Mouse (Mus musculus) liver, embryonic 11.5 days (tissue): ENCODE data around the gene Lcn6. TPM values are rescaled to one million over a fixed set of nuclear protein-coding genes. Genes with fewer than 3 reads are reported as not detected.

ENCODE experiments used
- ATAC-seq: fragments of 200-750 bp; cut with Nextera tagmentation; replicated peaks from 2 replicates; pipeline ENCODE4 v1.8.0; 2017; ENCODE audit warnings: moderate number of reproducible peaks, mild to moderate bottlenecking, moderate TSS enrichment, moderate library complexity; ENCODE audit not compliant: low FRiP score
- DNase-seq: peaks from one replicate; pipeline ENCODE4 v3.0.0-alpha.2; 2017; ENCODE audit warnings: low spot score
- H3K27ac ChIP-seq: fragments of 300-500 bp; sonication (generic); 2 replicates; pipeline ENCODE4 v1.5.1; 2014; ENCODE audit warnings: mild to moderate bottlenecking, low read depth, low read length, control low read depth
- H3K27me3 ChIP-seq: fragments of 300-500 bp; sonication (generic); replicated peaks from 2 replicates; pipeline ENCODE4 v1.6.1; 2014; ENCODE audit warnings: low read length, mixed read lengths; ENCODE audit not compliant: control insufficient read depth, insufficient read depth
- H3K36me3 ChIP-seq: fragments of 300-500 bp; sonication (generic); 2 replicates; pipeline ENCODE4 v1.6.1; 2014; ENCODE audit warnings: mild to moderate bottlenecking, low read length, moderate library complexity, mixed read lengths; ENCODE audit not compliant: control insufficient read depth, insufficient read depth
- H3K4me1 ChIP-seq: fragments of 300-500 bp; sonication (generic); replicated peaks from 2 replicates; pipeline ENCODE4 v1.6.1; 2014; ENCODE audit warnings: low read length, mixed read lengths; ENCODE audit not compliant: control insufficient read depth, insufficient read depth
- H3K4me2 ChIP-seq: fragments of 300-500 bp; sonication (generic); 2 replicates; pipeline ENCODE4 v1.6.1; 2014; ENCODE audit warnings: mild to moderate bottlenecking, control low read depth, moderate library complexity
- H3K4me3 ChIP-seq: fragments of 300-500 bp; sonication (generic); 2 replicates; pipeline ENCODE4 v1.5.1; 2014; ENCODE audit warnings: low read depth, low read length, control low read depth
- H3K9ac ChIP-seq: fragments of 300-500 bp; sonication (generic); 2 replicates; pipeline ENCODE4 v1.6.1; 2014; ENCODE audit warnings: low read depth, low read length, control low read depth
- H3K9me3 ChIP-seq: fragments of 300-500 bp; sonication (generic); 2 replicates; pipeline ENCODE4 v1.6.1; 2016; ENCODE audit warnings: low read length, inconsistent platforms, mixed read lengths; ENCODE audit not compliant: control insufficient read depth
- WGBS: fragments of 180-500 bp; shearing (Covaris S2); extraction: QIAGEN DNeasy Blood & Tissue Kit; methylation state at CpG from one replicate; pipeline ENCODE4 v1.1.7; 2014; 5-methylcytosine and 5-hydroxymethylcytosine counted together
- polyA plus RNA-seq: library from polyadenylated mRNA; unstranded; fragments of >200 nt; fragmentation: Nextera tagmentation; extraction: Ambion mirVana; gene quantifications from 2 replicates; pipeline ENCODE4 v1.2.1, GENCODE M21; 2014

Gene Lcn6
- polyA plus RNA-seq: not detected in 2 replicates

DNA sequence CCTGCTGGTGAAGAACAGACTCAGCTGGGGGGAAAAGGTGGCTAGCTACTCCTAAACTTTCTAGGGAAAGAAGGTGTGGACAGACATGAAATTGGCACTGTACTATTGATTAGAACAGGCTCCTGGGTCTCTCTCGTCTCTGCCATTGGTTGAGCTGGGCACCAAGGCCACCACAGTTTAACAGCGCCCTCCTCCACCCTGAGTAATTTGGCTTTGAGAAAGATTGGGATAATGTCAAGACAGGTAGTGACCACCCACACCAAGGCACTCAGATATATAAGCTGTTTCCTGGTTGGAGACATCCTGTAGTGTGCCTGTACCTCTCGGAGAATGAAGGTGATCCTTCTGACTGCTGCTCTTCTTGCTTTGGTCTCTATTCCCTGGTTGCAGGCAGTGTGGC, at the start of gene Lcn6:
TSS of gene Lcn6 (plus strand) at position 301 of the 400 bp plus-strand sequence.
- no peak within 1 kb of the TSS for H3K4me3 ChIP-seq
- H3K27me3 ChIP-seq: no peaks in the 10 kb centered on the region
- no peaks in the 10 kb centered on the region for H3K36me3 ChIP-seq
- DNase-seq (no peak), ATAC-seq (no peak)
- no peak within 1 kb of the TSS for H3K9ac ChIP-seq
- H3K27ac ChIP-seq: no peak within 1 kb of the TSS
- no peak within 1 kb of the TSS for H3K4me2 ChIP-seq
- no peaks in the 10 kb centered on the region for H3K9me3 ChIP-seq
- no peaks in the 10 kb centered on the region for H3K4me1 ChIP-seq
- WGBS: 85% methylated on average over 3 of the region's 3 CpGs

DNA sequence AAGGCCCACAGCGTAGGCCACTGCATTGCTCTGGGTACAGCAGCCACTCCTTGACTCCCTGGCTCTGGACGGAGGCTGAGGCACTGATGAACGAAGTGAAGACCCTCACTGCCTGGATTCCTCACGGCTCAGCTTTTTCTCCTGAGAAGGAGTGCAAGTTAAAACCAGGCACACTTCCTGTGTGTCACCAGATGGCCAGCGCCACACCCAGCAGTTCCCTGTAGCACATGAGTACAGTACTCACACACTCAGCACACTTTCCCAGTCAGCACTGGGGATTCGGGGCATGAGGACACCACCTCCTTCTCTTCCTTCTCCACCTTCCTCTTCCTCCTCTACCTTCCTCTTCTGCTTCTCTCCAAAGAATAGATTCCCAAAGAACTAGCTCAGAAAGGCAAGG, 48.8 kb upstream of the Lcn6 start, which contains the start of gene Fcna:
TSS of gene Fcna (minus strand) at position 220 of the 400 bp plus-strand sequence.
- no peak for DNase-seq
- Histone ChIP-seq H3K4me1 (no peaks in the 10 kb centered on the region; the same call in 1 of the 2 replicates), H3K4me2 (no peak within 1 kb of the TSS), H3K36me3 (no peaks in the 10 kb centered on the region), H3K27me3 (no peaks in the 10 kb centered on the region), H3K4me3 (no peak within 1 kb of the TSS), H3K9me3 (no peaks in the 10 kb centered on the region), H3K27ac (peak within 1 kb of the TSS; percentile 19; the same call in 1 of the 2 replicates), H3K9ac (no peak within 1 kb of the TSS)
- ATAC-seq: no peak
- 68% methylated on average over 6 of the region's 6 CpGs for WGBS

DNA sequence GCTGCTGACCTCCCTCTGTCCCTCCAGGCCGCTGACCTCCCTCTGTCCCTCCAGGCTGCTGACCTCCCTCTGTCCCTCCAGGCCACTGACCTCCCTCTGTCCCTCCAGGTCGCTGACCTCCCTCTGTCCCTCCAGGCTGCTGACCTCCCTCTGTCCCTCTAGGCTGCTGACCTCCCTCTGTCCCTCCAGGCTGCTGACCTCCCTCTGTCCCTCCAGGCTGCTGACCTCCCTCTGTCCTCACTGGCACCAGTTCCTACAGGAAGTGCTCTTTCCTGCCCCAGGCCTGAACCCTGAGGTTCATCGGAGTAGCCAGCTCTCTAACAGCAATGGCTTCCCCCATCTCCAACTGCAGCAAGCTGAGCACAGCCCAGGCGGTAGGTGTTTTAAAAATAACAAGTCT, 47.8 kb upstream of the Lcn6 start:
- Histone ChIP-seq H3K27me3 (no peaks in the 10 kb centered on the region), H3K36me3 (no peaks in the 10 kb centered on the region), H3K4me3 (no peak overlapping the region), H3K9ac (no peak overlapping the region), H3K27ac (peak overlapping the region; percentile 19; the same call in 1 of the 2 replicates), H3K9me3 (no peaks in the 10 kb centered on the region), H3K4me1 (no peaks in the 10 kb centered on the region; the same call in 1 of the 2 replicates), H3K4me2 (no peak overlapping the region)
- WGBS: 39% methylated on average over 4 of the region's 4 CpGs
- ATAC-seq: no peak
- DNase-seq: no peak

DNA sequence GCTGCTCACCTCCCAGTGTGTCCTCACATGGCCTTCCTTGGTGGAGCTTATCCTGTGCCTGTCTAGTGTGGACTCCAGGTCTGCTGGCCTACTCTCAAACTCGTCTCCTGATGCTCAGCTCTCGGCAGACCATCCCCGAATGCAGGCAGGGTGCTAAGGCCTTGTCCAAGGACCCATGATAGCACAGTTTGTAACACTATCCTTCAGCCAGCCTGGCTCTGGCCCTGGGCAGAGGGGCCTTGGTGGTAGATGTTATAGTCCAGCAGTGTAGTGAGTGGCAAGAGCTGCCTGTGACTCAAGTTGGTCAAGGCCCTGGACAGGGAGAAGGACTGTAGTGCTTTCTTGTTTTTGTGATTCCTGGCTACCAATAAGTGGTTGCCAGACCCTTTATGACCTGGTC, 43.0 kb upstream of the Lcn6 start:
- 73% methylated on average over 3 of the region's 3 CpGs for WGBS
- no peak for ATAC-seq
- Histone ChIP-seq H3K4me3 (no peak overlapping the region), H3K4me1 (no peaks in the 10 kb centered on the region; the same call in 1 of the 2 replicates), H3K9ac (no peak overlapping the region), H3K27me3 (no peaks in the 10 kb centered on the region), H3K4me2 (no peak overlapping the region), H3K36me3 (no peaks in the 10 kb centered on the region), H3K9me3 (no peaks in the 10 kb centered on the region), H3K27ac (no peak overlapping the region)
- DNase-seq: no peak

DNA sequence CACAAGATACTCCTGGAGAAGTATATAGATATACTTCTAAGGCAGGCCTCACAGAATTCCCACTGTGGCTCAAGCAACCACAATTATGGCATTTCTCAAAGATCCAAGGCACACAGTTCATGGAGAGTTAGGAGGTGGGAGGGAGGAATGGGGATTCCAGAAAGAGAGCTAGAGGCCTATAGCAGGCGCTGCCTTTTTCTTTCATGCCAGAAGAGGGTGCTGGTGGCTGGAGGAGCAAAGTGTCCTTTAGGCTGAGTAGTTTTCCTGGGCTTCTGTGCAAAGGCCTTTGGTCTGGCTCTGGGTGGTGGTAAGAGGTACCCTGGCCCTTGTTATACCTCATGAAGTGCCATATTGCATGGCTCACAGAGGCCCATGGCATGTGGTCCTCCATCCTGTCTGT, 42.5 kb upstream of the Lcn6 start:
- no peak overlapping the region for H3K27ac ChIP-seq
- H3K9ac ChIP-seq: no peak overlapping the region
- DNase-seq (no peak), ATAC-seq (no peak)
- no peaks in the 10 kb centered on the region for H3K36me3 ChIP-seq
- no peaks in the 10 kb centered on the region for H3K4me1 ChIP-seq
- no peak overlapping the region for H3K4me3 ChIP-seq
- WGBS: 58% methylated on average over 1 of the region's 1 CpGs
- H3K9me3 ChIP-seq: no peaks in the 10 kb centered on the region
- no peak overlapping the region for H3K4me2 ChIP-seq
- no peaks in the 10 kb centered on the region for H3K27me3 ChIP-seq

DNA sequence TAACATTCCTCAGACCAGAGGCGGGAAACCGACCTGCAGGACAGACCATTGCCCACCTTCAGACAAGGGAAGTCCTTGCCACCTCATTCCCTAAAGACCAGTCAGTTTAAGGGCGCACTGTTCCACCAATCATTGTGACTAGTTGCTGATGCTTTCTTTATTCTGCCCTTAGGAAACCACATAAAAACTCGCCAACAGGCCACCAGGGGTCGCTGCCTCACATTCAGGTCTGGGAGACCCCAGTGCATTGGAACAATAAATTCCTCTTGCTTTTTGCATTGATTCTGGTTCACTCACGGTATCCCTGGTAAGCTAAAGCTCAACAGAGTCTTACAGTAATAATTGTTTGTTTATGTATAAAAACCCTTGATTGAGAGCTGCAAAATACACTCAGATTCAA, 36.7 kb upstream of the Lcn6 start:
- Histone ChIP-seq H3K4me2 (no peak overlapping the region), H3K4me3 (no peak overlapping the region), H3K27me3 (no peaks in the 10 kb centered on the region), H3K4me1 (no peaks in the 10 kb centered on the region), H3K36me3 (no peaks in the 10 kb centered on the region), H3K9ac (no peak overlapping the region), H3K9me3 (no peaks in the 10 kb centered on the region), H3K27ac (no peak overlapping the region)
- ATAC-seq (no peak), DNase-seq (no peak)
- WGBS: 17% methylated on average over 6 of the region's 6 CpGs

DNA sequence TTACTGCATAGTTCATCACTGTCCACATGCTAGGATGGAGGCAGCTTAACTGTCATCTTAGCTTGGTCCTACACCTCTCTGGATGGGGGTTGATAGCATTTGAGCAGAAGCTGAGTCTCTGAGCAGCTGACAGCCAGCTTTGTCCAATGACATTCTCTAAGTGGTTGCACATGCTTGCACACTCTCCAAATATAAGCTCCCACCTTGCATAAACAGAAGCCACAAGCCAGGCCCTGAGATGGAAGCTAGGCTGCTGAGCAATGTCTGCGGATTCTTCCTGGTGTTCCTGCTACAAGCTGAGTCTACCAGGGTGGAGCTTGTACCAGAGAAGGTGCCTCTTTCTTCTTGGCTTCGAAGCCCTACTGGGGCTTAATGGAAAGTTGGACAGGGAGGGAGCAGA, 23.7 kb upstream of the Lcn6 start, which contains the start of gene Lcn8:
TSS of gene Lcn8 (plus strand) at position 219 of the 400 bp plus-strand sequence.
- no peaks in the 10 kb centered on the region for H3K9me3 ChIP-seq
- ATAC-seq: no peak
- no peak within 1 kb of the TSS for H3K4me3 ChIP-seq
- no peak within 1 kb of the TSS for H3K4me2 ChIP-seq
- H3K9ac ChIP-seq: no peak within 1 kb of the TSS
- 0 out of 2 replicates have a peak, but pooled peaks cover 3% of the 10 kb centered on the region for H3K27me3 ChIP-seq
- no peak for DNase-seq
- H3K36me3 ChIP-seq: no peaks in the 10 kb centered on the region
- H3K4me1 ChIP-seq: no peaks in the 10 kb centered on the region
- WGBS: 67% methylated on average over 2 of the region's 2 CpGs
- no peak within 1 kb of the TSS for H3K27ac ChIP-seq

DNA sequence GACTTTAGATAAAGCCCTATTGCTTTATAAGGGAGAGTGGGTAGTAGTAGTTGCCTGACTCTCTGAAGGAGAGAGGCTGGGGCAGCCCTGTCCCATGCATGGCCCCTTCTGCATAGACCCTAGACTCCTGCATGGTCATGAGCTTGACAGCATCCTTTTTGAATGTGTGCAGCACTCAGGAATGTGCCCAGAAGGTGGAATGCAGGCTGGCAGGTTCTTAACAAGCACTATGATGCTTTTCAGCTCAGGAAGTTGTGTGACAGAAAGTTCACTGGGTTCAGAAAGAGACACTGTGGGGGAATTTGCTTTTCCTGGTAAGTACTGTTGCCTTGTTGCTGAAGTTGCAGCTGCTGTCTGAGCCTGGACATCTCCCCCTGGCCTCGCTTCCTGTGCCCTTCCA, 22.1 kb upstream of the Lcn6 start:
- Histone ChIP-seq H3K9me3 (no peaks in the 10 kb centered on the region), H3K27ac (no peak overlapping the region), H3K4me1 (no peaks in the 10 kb centered on the region), H3K9ac (no peak overlapping the region), H3K36me3 (no peaks in the 10 kb centered on the region), H3K27me3 (0 out of 2 replicates have a peak, but pooled peaks cover 3% of the 10 kb centered on the region), H3K4me3 (no peak overlapping the region), H3K4me2 (no peak overlapping the region)
- ATAC-seq (no peak), DNase-seq (no peak)
- WGBS: 55% methylated on average over 1 of the region's 1 CpGs

DNA sequence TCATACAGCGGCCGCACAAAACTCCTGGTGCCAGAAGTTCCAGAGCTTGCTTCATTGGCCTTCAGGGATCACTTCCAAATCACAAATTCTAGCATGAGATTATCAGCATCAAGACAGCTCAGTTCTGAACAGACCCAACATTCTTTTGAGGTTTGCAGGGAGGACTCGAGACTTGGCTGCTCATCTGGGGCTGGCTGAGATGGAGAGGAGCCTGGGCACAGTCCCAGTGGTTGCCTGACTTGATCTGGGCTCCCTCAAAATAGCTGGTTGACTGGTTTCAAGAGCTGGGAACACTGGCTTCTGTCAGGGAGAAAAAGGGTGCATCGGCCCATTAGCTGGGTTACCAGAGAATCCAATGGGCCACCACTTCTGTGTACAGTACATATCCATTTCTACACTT, 19.9 kb upstream of the Lcn6 start:
- H3K27ac ChIP-seq: no peak overlapping the region
- H3K4me1 ChIP-seq: no peaks in the 10 kb centered on the region
- 83% methylated on average over 4 of the region's 4 CpGs for WGBS
- ATAC-seq (no peak), DNase-seq (no peak)
- H3K36me3 ChIP-seq: no peaks in the 10 kb centered on the region
- no peak overlapping the region for H3K4me3 ChIP-seq
- H3K4me2 ChIP-seq: no peak overlapping the region
- H3K9me3 ChIP-seq: no peaks in the 10 kb centered on the region
- H3K27me3 ChIP-seq: 0 out of 2 replicates have a peak, but pooled peaks cover 3% of the 10 kb centered on the region
- no peak overlapping the region for H3K9ac ChIP-seq
